ENCODE assay signal across 8 mouse cellular contexts in the genomic region with DNA sequence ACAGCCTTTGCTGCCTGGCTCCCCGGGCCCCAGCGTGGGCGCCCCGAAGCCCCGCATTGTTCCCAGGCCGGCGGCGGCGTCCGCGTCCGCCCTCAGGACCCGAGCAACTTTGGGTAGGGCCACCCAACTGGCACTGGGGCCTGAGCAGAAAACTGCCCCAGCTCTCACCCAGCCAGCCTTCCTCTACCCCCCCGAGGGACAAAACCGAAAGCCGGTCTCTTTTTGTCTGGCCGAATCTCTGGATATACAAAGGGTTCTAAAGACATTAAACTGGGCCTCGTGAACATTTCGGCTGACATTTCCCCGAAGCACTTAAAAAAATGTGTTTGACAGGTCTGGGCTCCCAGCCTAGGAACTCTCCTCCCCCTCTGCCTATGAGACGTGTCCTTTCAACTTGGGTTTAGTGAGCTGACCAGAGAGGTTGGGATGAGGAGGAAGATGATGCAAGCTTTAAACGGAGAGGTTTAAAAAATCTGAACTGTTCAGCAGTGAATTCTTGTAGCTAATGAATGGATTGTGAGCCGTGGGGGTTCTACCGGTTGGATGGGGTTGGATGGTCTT. TPM values are rescaled to one million over a fixed set of nuclear protein-coding genes. Genes with fewer than 3 reads are reported as not detected.
A peak's percentile ranks its signal among the peaks of the same experiment; 100 is the strongest.
DNase-seq lines count a peak whose midpoint lies in the region; ATAC-seq lines count a peak whose summit lies in the region.

No protein-coding gene starts in this region.

- H3K27me3 ChIP-seq in limb, embryonic 12.5 days: no peaks in the 10 kb centered on the region; the same call in 1 of the 2 replicates
- H3K27me3 ChIP-seq in midbrain, embryonic 13.5 days: peaks cover 20% of the 10 kb centered on the region

- no peaks in the 10 kb centered on the region for H3K36me3 ChIP-seq in limb, embryonic 12.5 days
- no peaks in the 10 kb centered on the region for H3K36me3 ChIP-seq in midbrain, embryonic 13.5 days

- peak overlapping the region; percentile 75 for H3K4me2 ChIP-seq in limb, embryonic 12.5 days
- peak overlapping the region; percentile 78 for H3K4me2 ChIP-seq in midbrain, embryonic 13.5 days (replicated peaks)

- peak overlapping the region; percentile 99 for H3K27ac ChIP-seq in limb, embryonic 12.5 days
- peak overlapping the region; percentile 97 for H3K27ac ChIP-seq in midbrain, embryonic 13.5 days

- intact Hi-C loops in heart, postnatal 36 days (cut with DNase I): loop anchor here (2.0 to 10.0 kb wide), 3 partner anchors 52 to 400 kb away; partner anchors contain the start of genes Cdr2, Mfsd13b and Uqcrc2

- H3K4me1 ChIP-seq in limb, embryonic 12.5 days (replicated peaks): peaks cover 42% of the 10 kb centered on the region
- peaks cover 43% of the 10 kb centered on the region for H3K4me1 ChIP-seq in midbrain, embryonic 13.5 days (replicated peaks)

- ATAC-seq in erythroblast, adult 5-6 weeks (replicated peaks; ENCODE audit: low FRiP score, poor library complexity, severe bottlenecking): 0 out of 2 replicates have a peak, but pooled peaks have one; percentile 22
- ATAC-seq in limb, embryonic 12.5 days (ENCODE audit: insufficient number of reproducible peaks, insufficient read depth, low FRiP score, low TSS enrichment, low read depth): no peak
- peak; percentile 51 for ATAC-seq in midbrain, embryonic 13.5 days
- ATAC-seq in erythroid progenitor cell, adult 5-6 weeks (replicated peaks; ENCODE audit: low FRiP score, poor library complexity, severe bottlenecking): no peak

- WGBS in limb, embryonic 12.5 days: under 1% methylated on average over 24 of the region's 24 CpGs
- under 1% methylated on average over 24 of the region's 24 CpGs for WGBS in midbrain, embryonic 13.5 days

- DNase-seq in spleen, adult 12 weeks (ENCODE audit: low spot score): peak; percentile 16
- DNase-seq in spleen, postnatal 4 days (ENCODE audit: low spot score in 2 of 2): no peak
- DNase-seq in adrenal gland, adult (ENCODE audit: inconsistent age in 2 of 2, low spot score in 1 of 2): peak; percentile 68 to 93
- DNase-seq in heart, postnatal 36 days: peak; percentile 37 to 67

- peak overlapping the region; percentile 99 for H3K9ac ChIP-seq in limb, embryonic 12.5 days (replicated peaks)
- H3K9ac ChIP-seq in midbrain, embryonic 13.5 days (replicated peaks): peak overlapping the region; percentile 95

- H3K4me3 ChIP-seq in limb, embryonic 12.5 days (replicated peaks): peak overlapping the region; percentile 95
- peak overlapping the region; percentile 87 for H3K4me3 ChIP-seq in midbrain, embryonic 13.5 days (replicated peaks)

- no peaks in the 10 kb centered on the region for H3K9me3 ChIP-seq in limb, embryonic 12.5 days
- no peaks in the 10 kb centered on the region for H3K9me3 ChIP-seq in midbrain, embryonic 13.5 days

RNA-seq across cellular contexts. Expression of gene Mettl9, which starts 1.0 kb away (rescaled TPM):
- total RNA-seq in erythroblast, adult 5-6 weeks (2015; ENCODE audit: low replicate concordance): 29.2 and 54.1 TPM in 2 replicates
- total RNA-seq in erythroblast, adult 5-6 weeks (2017; ENCODE audit: low replicate concordance): 38.6 and 72.2 TPM in 2 replicates
- total RNA-seq in heart, postnatal 36 days (2021): 10 to 100 TPM; 85.7 to 93.0 TPM
- 309 and 334 TPM in 2 replicates for polyA plus RNA-seq in limb, embryonic 12.5 days (2016; fragmentation: Nextera tagmentation; extraction: Ambion mirVana)
- 210 and 214 TPM in 2 replicates for polyA plus RNA-seq in midbrain, embryonic 13.5 days (2015; fragmentation: Nextera tagmentation; extraction: Ambion mirVana)
- 46.9 and 103 TPM in 2 replicates for total RNA-seq in erythroid progenitor cell, adult 5-6 weeks (2015; ENCODE audit: low replicate concordance)
- total RNA-seq in erythroid progenitor cell, adult 5-6 weeks (2017; ENCODE audit: low replicate concordance): 43.6 and 67.9 TPM in 2 replicates

RNA-seq across cellular contexts. Expression of gene Igsf6, which starts 39.1 kb away (rescaled TPM):
- total RNA-seq in erythroblast, adult 5-6 weeks (2015; ENCODE audit: low replicate concordance): 143 and 177 TPM in 2 replicates
- 89.2 and 93.5 TPM in 2 replicates for total RNA-seq in erythroblast, adult 5-6 weeks (2017; ENCODE audit: low replicate concordance)
- 1 to 10 TPM; 1.5 to 2.9 TPM for total RNA-seq in heart, postnatal 36 days (2021)
- polyA plus RNA-seq in limb, embryonic 12.5 days (2016; fragmentation: Nextera tagmentation; extraction: Ambion mirVana): 0.79 and 1.3 TPM in 2 replicates
- 0.87 and 0.92 TPM in 2 replicates for polyA plus RNA-seq in midbrain, embryonic 13.5 days (2015; fragmentation: Nextera tagmentation; extraction: Ambion mirVana)
- 79.6 and 88.9 TPM in 2 replicates for total RNA-seq in erythroid progenitor cell, adult 5-6 weeks (2015; ENCODE audit: low replicate concordance)
- 40.0 and 44.3 TPM in 2 replicates for total RNA-seq in erythroid progenitor cell, adult 5-6 weeks (2017; ENCODE audit: low replicate concordance)

RNA-seq across cellular contexts. Expression of gene Otoa, which starts 46.2 kb away (rescaled TPM):
- total RNA-seq in erythroblast, adult 5-6 weeks (2015; ENCODE audit: low replicate concordance): not detected in 2 replicates
- total RNA-seq in erythroblast, adult 5-6 weeks (2017; ENCODE audit: low replicate concordance): not detected in 2 replicates
- total RNA-seq in heart, postnatal 36 days (2021): not detected
- polyA plus RNA-seq in limb, embryonic 12.5 days (2016; fragmentation: Nextera tagmentation; extraction: Ambion mirVana): 0.36 TPM in 1 of 2 replicates, not detected in the other
- 0.13 and 0.19 TPM in 2 replicates for polyA plus RNA-seq in midbrain, embryonic 13.5 days (2015; fragmentation: Nextera tagmentation; extraction: Ambion mirVana)
- not detected in 2 replicates for total RNA-seq in erythroid progenitor cell, adult 5-6 weeks (2015; ENCODE audit: low replicate concordance)
- total RNA-seq in erythroid progenitor cell, adult 5-6 weeks (2017; ENCODE audit: low replicate concordance): not detected in 2 replicates

RNA-seq across cellular contexts. Expression of gene Mfsd13b, which starts 52.9 kb away (rescaled TPM):
- not detected in 2 replicates for total RNA-seq in erythroblast, adult 5-6 weeks (2015; ENCODE audit: low replicate concordance)
- total RNA-seq in erythroblast, adult 5-6 weeks (2017; ENCODE audit: low replicate concordance): 0.26 TPM in 1 of 2 replicates, not detected in the other
- not detected for total RNA-seq in heart, postnatal 36 days (2021)
- 0.12 and 0.18 TPM in 2 replicates for polyA plus RNA-seq in limb, embryonic 12.5 days (2016; fragmentation: Nextera tagmentation; extraction: Ambion mirVana)
- polyA plus RNA-seq in midbrain, embryonic 13.5 days (2015; fragmentation: Nextera tagmentation; extraction: Ambion mirVana): not detected in 2 replicates
- not detected in 2 replicates for total RNA-seq in erythroid progenitor cell, adult 5-6 weeks (2015; ENCODE audit: low replicate concordance)
- not detected in 2 replicates for total RNA-seq in erythroid progenitor cell, adult 5-6 weeks (2017; ENCODE audit: low replicate concordance)

RNA-seq across cellular contexts. Expression of gene Cdr2, which starts 53.1 kb away (rescaled TPM):
- total RNA-seq in erythroblast, adult 5-6 weeks (2015; ENCODE audit: low replicate concordance): 501 and 553 TPM in 2 replicates
- 1,057 and 1,255 TPM in 2 replicates for total RNA-seq in erythroblast, adult 5-6 weeks (2017; ENCODE audit: low replicate concordance)
- total RNA-seq in heart, postnatal 36 days (2021): 10 to 100 TPM; 12.5 to 14.6 TPM
- 15.8 and 16.0 TPM in 2 replicates for polyA plus RNA-seq in limb, embryonic 12.5 days (2016; fragmentation: Nextera tagmentation; extraction: Ambion mirVana)
- 14.7 and 15.6 TPM in 2 replicates for polyA plus RNA-seq in midbrain, embryonic 13.5 days (2015; fragmentation: Nextera tagmentation; extraction: Ambion mirVana)
- 226 and 240 TPM in 2 replicates for total RNA-seq in erythroid progenitor cell, adult 5-6 weeks (2015; ENCODE audit: low replicate concordance)
- 362 and 391 TPM in 2 replicates for total RNA-seq in erythroid progenitor cell, adult 5-6 weeks (2017; ENCODE audit: low replicate concordance)

Comparison
In these comparisons a context has a peak if more than half of its experiments do, and no peak if none do; other contexts are left out.
1. DNase-seq: peak in spleen, adult 12 weeks (single experiment), adrenal gland, adult (2 of 2) and heart, postnatal 36 days (2 of 2); none in spleen, postnatal 4 days (0 of 2).
2. ATAC-seq: peak in erythroblast, adult 5-6 weeks (single experiment) and midbrain, embryonic 13.5 days (single experiment); none in limb, embryonic 12.5 days (single experiment) and erythroid progenitor cell, adult 5-6 weeks (single experiment).
3. RNA of gene Igsf6, which starts 39.1 kb away (total RNA-seq): 89.2 to 177 TPM in erythroblast, adult 5-6 weeks and 40.0 to 88.9 TPM in erythroid progenitor cell, adult 5-6 weeks; 1.5 to 2.9 TPM in heart, postnatal 36 days; every median in the first group is over 10 times any median in the second.